Mouse (Mus musculus) gastrocnemius, postnatal 4 days (tissue): Measurements from ENCODE around the gene Tfap2e. TPM values are rescaled to one million over a fixed set of nuclear protein-coding genes. Genes with fewer than 3 reads are reported as not detected.

Experiments
- DNase-seq, 2 experiments: peaks; one replicate each; pipeline ENCODE4 v3.0.0; 2021 to 2022; ENCODE audit warnings: low spot score in 2 of 2, mixed read lengths in 2 of 2
- long read RNA-seq, 2 experiments: library from polyadenylated mRNA; stranded (forward); transcript quantifications; one replicate each; pipeline ENCODE4 v2.0.0; 2021
- total RNA-seq, 2 experiments: library from RNA; stranded (reverse); gene quantifications; 2 replicates each; pipeline ENCODE4 v1.2.3; 2021

Tfap2e gene
- not detected for total RNA-seq
- long read RNA-seq, experiment 1, partial matches to known transcripts: 0 of 1 reads
- long read RNA-seq, experiment 1, other reads (novel, unspliced or antisense): 0 of 1 reads
- long read RNA-seq, experiment 2: 0 reads

GRCm38 (mm10) chr4:126736001-126736414 lies at the start of gene Tfap2e:
Gene Tfap2e (minus strand): TSS chr4:126736240.
- peak in 1 of 2 experiments; percentile 43 for DNase-seq

- DNase-seq: no peak
Observed at GRCm38 (mm10) chr4:126782996-126783395, 47.0 kb upstream of the Tfap2e start.

DNA sequence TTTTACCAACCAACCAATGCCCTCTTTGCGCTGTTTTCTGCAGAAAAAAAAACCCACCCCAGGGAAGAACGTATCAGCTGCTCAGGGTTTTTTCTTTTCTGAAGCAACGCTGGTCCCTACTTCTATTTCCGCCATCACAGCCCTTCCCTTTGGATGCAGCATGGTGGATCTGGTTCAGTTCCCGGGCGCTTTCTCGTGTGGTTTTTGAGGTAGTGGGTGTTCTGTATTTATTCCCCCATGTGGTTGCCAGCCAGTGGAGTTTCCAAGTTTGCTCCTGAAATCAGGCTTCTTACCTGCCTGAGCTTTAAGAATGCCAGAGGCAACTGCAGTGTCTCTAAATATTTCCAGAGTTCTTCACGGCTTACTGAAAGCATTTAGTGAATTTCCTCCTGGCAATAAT lies 46.5 kb upstream of the Tfap2e start:
- DNase-seq: peak in 1 of 2 experiments; percentile 17

GRCm38 (mm10) chr4:126781871-126782270 lies 45.8 kb upstream of the Tfap2e start:
- DNase-seq: no peak

DNA sequence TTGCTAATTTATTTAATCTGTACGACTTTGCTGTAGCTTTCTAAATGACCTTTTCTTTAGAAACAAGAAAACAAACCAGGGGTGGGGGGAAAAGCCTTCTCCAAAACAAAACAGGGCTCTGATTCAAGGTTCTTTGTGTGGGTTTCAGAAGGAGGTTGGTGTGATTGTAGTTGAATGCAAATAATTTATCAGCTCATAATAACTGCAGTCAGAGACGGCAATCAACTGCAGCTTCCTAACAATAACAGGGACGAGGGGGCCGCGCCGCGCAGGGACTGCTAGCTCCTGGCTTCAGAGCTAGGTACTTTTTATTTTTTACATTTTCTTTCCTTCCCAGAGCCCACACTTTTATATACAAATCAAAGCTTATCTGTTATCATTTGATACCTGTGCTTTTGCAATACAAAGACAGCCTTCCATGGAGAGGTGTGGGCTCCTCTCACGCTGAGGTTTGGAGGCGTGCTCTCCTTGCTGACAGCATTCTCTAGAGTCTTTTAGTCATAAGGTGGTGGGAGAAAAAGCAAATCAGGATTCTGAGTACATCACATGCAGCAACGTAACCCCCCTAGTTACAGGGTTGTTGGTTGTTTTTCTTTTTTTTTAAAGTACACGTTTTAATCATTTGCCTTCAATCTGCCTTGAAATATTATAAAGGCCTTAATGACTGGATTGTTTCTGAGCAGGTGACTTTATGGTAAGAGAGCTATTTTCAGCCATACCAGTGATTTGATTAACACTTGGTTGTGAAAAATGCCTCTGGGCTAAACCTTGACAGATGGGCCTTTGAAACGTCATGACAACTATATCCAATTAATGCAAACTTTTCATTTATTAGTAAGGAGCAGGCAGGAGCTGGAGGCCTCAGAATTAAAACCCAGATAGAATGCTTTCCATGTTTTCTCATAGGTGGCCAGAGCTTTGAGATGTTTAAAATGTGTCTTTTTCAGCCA lies 44.1 kb upstream of the Tfap2e start:
- DNase-seq: no peak

GRCm38 (mm10) chr4:126779148-126779581 lies 43.1 kb upstream of the Tfap2e start:
- DNase-seq: no peak

DNA sequence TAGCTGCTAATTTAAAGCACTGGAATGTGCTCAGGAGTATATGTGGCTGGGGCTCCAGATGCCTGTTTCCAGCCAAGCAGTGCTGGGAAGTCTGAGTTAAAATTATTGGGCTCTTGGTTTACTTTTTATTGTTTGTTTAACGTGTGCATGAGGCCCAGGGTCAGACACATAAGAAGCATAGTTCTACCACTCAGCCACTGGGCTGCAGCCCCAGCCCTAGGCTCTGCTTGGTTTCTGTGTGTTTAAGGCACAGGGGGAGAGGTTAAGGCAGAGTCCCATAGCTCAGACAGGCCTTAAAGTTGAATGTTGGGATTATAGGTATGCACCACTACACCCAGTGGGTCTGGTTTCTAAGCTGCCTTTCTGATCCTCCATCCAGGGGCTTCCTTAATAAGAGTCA lies 39.1 kb upstream of the Tfap2e start:
- DNase-seq: no peak

GRCm38 (mm10) chr4:126773871-126774270 lies 37.8 kb upstream of the Tfap2e start:
- DNase-seq: no peak

GRCm38 (mm10) chr4:126770831-126771230 lies 34.8 kb upstream of the Tfap2e start:
- DNase-seq: no peak

GRCm38 (mm10) chr4:126769800-126770563 lies 33.9 kb upstream of the Tfap2e start:
- no peak for DNase-seq

DNA sequence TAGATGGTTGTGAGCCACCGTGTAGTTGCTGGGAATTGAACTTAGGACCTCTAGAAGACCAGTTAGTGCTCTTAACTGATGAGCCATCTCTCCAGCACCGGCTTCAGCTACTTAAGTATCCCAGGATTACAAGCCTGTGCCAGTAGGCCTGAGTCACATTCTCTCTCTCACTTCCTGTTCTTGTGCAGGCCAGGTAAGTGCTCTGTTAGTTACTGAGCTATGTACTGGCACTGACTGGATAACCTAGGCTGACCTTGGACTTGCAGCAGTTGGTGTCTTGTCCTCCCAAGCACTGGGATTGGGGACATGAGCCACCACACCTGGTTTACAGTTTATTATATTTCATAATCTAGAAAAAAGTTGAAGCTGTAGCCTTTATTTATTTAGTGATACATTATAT lies 27.4 kb upstream of the Tfap2e start:
- no peak for DNase-seq

DNA sequence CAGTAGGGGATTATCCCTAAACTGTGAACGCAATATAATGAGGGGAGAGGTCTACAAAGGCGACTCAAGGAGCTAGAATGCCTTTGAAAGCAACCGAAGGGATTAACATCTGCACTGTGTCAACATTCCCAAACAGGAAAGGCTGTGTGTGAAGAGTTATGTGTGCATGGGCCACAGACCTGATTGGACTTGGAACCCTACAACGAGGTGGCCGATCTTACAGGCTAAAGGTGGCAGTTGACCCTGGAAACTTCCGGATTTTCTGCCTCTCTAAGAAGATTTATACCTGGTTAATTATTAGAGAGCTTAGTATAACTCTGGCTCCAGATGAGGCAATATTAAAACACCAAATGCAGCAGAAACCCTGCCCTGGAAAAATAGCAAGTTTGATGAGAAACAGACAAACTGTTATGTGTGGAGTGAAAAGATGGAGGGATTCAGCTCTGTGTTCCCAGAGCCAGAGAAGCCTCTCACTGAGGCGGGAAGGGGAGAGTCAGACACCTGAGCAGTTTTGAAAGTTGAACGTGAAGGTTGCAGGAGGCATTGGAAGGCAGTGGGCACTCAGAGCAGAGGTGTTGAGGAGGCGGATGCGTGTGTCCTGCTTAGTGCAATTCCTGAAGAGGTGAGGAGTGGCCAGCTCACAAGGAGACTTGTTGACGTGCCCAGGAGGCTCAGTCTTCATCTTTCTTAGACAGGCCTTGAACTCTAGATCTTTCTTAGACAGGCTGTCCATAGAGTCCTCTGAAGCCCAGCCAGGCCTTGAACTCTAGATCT lies 26.7 kb upstream of the Tfap2e start:
- DNase-seq: no peak

- DNase-seq: no peak
Observed at GRCm38 (mm10) chr4:126759435-126759834, 23.4 kb upstream of the Tfap2e start.

GRCm38 (mm10) chr4:126758299-126758698 lies 22.3 kb upstream of the Tfap2e start:
- DNase-seq: peak in 1 of 2 experiments; percentile 4

- peak in 1 of 2 experiments; percentile 11 for DNase-seq
Observed at GRCm38 (mm10) chr4:126756766-126757165, 20.7 kb upstream of the Tfap2e start.

DNA sequence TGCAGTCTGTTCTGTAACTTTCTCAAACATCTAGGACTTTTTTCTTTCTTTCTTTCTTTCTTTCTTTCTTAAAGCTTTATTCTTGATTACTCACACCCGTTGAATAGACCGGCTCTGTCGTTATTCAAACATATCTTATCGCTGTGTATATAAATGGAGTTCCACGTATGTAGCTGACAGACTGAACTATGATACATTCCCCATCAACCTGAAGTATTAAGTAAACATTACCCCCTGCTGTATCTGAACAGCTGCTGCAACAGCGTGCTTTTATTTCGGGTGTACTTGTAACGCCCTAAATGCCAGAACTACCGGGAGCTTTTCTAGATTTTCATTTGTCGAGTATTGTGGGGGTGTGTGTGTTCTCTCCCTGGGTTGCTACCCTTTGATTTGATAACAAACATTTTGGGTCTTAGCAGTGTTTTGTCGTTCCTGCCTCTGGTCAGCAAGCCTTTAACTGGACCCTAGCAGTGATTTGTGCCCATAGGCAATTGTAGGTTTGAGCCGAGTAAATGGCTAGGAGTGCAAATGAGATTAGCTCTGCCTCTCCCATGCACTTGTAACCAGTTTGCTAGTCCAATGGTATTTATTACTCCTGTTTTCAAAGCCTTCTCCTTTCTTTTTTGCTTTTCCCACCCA lies 18.8 kb upstream of the Tfap2e start:
- DNase-seq: no peak

DNA sequence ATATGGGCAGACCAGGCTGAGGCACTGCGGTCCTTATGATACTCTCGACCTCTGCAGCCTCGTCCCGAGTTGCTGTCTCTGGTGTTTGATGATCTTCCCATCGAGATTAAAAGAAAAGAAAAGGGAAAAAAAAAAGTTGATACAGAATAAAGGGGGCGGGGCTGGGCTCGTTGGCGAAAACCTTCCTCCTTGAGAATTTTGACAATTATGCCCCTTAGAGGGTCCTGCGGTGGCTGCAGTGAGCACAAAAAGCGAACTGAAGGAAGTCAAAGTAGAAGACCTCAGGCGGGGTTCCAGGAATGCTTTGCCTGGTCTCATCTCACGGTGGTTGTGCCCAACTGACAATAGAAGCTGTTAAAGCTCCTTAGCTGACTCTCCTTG lies 18.2 kb upstream of the Tfap2e start:
- no peak for DNase-seq

DNA sequence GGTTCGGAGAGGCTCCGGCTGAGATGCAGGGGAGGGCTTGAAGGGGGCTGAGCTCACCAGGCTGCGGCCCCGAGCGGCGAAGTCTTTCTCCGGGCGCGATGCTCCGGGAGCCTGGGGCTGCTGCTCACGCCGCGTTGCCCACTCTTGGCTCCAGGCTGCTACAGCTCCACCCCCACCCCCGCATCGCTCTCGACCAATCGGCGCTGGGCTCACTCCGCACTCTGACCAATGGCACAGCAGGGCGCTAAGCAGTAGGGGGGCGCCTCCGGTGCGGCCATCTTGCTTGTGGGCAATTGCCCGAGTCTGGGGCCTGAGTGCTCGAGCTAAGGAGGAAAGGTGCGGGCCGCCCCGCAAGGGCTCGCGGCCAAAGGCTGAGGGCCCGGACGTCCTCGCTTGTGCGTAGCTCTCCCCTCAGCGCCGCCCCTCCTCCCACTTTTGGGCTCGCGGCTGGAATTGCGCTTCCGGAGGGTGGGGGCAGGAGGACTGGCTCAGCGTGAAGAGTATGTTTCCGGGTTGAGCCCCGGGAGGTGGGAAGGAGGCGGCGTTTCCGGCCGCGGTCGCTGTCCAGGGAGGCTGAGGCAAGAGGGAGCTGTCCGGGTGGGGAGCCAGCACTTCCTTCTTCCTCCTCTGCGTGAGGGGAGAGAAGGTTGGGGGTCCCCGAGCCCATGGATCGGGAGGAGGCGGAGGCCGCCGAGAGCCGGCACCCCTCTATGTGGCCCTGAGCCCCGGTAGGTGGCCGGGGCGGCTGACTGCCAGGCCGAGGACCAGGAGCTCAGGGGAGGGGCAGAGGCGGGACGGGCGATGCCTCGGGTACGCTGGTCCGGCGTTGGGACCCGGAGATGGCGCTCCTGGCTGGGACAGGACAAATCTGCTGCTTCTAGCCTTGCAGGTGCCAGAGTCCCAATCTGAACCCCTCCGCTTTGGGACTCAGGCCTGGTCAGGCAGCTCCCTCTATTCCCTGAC lies 17.5 kb upstream of the Tfap2e start, which contains the start of the genes Ncdn and AU040320:
Gene Ncdn, minus strand, starts transcription at position 171 of the 963 bp plus-strand sequence.
Gene AU040320, plus strand, starts transcription at position 277 of the 963 bp plus-strand sequence.
- DNase-seq: peak; percentile 95 to 97

- DNase-seq: peak in 1 of 2 experiments; percentile 21
Observed at GRCm38 (mm10) chr4:126752608-126753141, 16.6 kb upstream of the Tfap2e start.
